Mouse (Mus musculus) left cerebral cortex, postnatal 25 days (tissue): ENCODE results near the gene Hoxa4. TPM values are rescaled to one million over a fixed set of nuclear protein-coding genes. Genes with fewer than 3 reads are reported as not detected.

Experiments used
- DNase-seq, 2 experiments: peaks; one replicate each; pipeline ENCODE4 v3.0.0; 2022; ENCODE audit warnings: low spot score in 2 of 2, mixed read lengths in 1 of 2
- intact Hi-C: fragments of 180-260 bp; cut with DNase I; formaldehyde crosslinking; loops from one replicate; pipeline ENCODE4 v1.15.1; 2025
- microRNA-seq, 2 experiments: library from miRNA; unstranded; fragments of <30 nt; microRNA quantifications; one replicate each; pipeline ENCODE4 v1.2.0; 2022
- total RNA-seq, 2 experiments: library from RNA; stranded (reverse); gene quantifications; 2 replicates each; pipeline ENCODE4 v1.2.3; 2021

Hoxa4 gene
- total RNA-seq, 2 experiments from 2014 or later, result not detected

- DNase-seq, result no peak
- intact Hi-C loops, result loop anchor here (5.0 kb wide), 3 partner anchors 42 to 152 kb away; partner anchors contain the start of genes Evx1 and Hoxa5
Measured at GRCm38 (mm10) chr6:52160511-52161335, 30.8 kb downstream of the Hoxa4 start.

GRCm38 (mm10) chr6:52159979-52160378 lies 31.6 kb downstream of the Hoxa4 start:
- no peak for DNase-seq
- intact Hi-C loops, result loop anchor here (5.0 kb wide), 4 partner anchors 42 to 153 kb away; partner anchors contain the start of genes Evx1 and Hoxa5

GRCm38 (mm10) chr6:52159164-52159761 lies 32.3 kb downstream of the Hoxa4 start:
- intact Hi-C loops, result loop anchor here (5.0 kb wide), 1 partner anchor 152 kb away; no protein-coding TSS in a partner anchor
- no peak for DNase-seq

- no peak for DNase-seq
- intact Hi-C loops, result loop anchor here (5.0 kb wide), 1 partner anchor 151 kb away; no protein-coding TSS in a partner anchor
Measured at GRCm38 (mm10) chr6:52158276-52159051, 33.1 kb downstream of the Hoxa4 start, which contains the start of gene Hoxa1. TSS of gene Hoxa1 (minus strand) at chr6:52158317.

GRCm38 (mm10) chr6:52157466-52158275 lies 33.9 kb downstream of the Hoxa4 start:
- no peak for DNase-seq
- intact Hi-C loops, result loop anchor here (5.0 kb wide), 1 partner anchor 150 kb away; no protein-coding TSS in a partner anchor

- intact Hi-C loops, result loop anchor here (5.0 kb wide), 1 partner anchor 149 kb away; no protein-coding TSS in a partner anchor
Measured at GRCm38 (mm10) chr6:52156551-52157200, 34.9 kb downstream of the Hoxa4 start.

GRCm38 (mm10) chr6:52155471-52155870 lies 36.1 kb downstream of the Hoxa4 start:
- intact Hi-C loops, result loop anchor here (5.0 kb wide), 1 partner anchor 148 kb away; no protein-coding TSS in a partner anchor
- no peak for DNase-seq

More at GRCm38 (mm10) chr6:52156551-52157200, 34.9 kb downstream of the Hoxa4 start:
- no peak for DNase-seq

- no peak for DNase-seq
- intact Hi-C loops, result loop anchor here (5.0 kb wide), 1 partner anchor 972 kb away; no protein-coding TSS in a partner anchor
Measured at GRCm38 (mm10) chr6:52154044-52154443, 37.5 kb downstream of the Hoxa4 start.

GRCm38 (mm10) chr6:52153270-52153669 lies 38.3 kb downstream of the Hoxa4 start:
- intact Hi-C loops, result loop anchor here (5.0 kb wide), 1 partner anchor 971 kb away; no protein-coding TSS in a partner anchor
- DNase-seq, result no peak

- intact Hi-C loops, result loop anchor here (5.0 kb wide), 1 partner anchor 970 kb away; no protein-coding TSS in a partner anchor
Measured at GRCm38 (mm10) chr6:52152226-52153193, 39.0 kb downstream of the Hoxa4 start.

GRCm38 (mm10) chr6:52151571-52151970 lies 40.0 kb downstream of the Hoxa4 start:
- intact Hi-C loops, result loop anchor here (5.0 kb wide), 1 partner anchor 969 kb away; no protein-coding TSS in a partner anchor
- no peak for DNase-seq

More at GRCm38 (mm10) chr6:52152226-52153193, 39.0 kb downstream of the Hoxa4 start:
- no peak for DNase-seq

- DNase-seq, result no peak
- intact Hi-C loops, result loop anchor here (5.0 kb wide), 1 partner anchor 968 kb away; no protein-coding TSS in a partner anchor
Measured at GRCm38 (mm10) chr6:52150401-52150966, 41.1 kb downstream of the Hoxa4 start.

Small RNAs within 50 kb of the gene (microRNA-seq; reads per million reads assigned to microRNA genes)
- gene Mir196b, result 0.74 to 3.7 reads per million in 2 experiments

Other genes starting within 250 kb of the Hoxa4 start
- 10 to 100 TPM in 1 of 2 experiments, 1 to 10 TPM in 1; 9.1 to 10.8 TPM for gene Skap2, start 179.2 kb downstream of the Hoxa4 start, total RNA-seq
- gene Hoxa1, start 33.4 kb downstream of the Hoxa4 start, total RNA-seq, result not detected
- gene Hoxa2, start 26.9 kb downstream of the Hoxa4 start, total RNA-seq, result not detected
- not detected for gene 5730596B20Rik, start 14.3 kb downstream of the Hoxa4 start, total RNA-seq
- gene Hoxa5, start 12.8 kb upstream of the Hoxa4 start, total RNA-seq, result not detected
- gene Hoxa6, start 17.0 kb upstream of the Hoxa4 start, total RNA-seq, result not detected
- not detected for gene Hoxa3, start 21.6 kb upstream of the Hoxa4 start, total RNA-seq
- not detected for gene Gm28308, start 21.6 kb upstream of the Hoxa4 start, total RNA-seq
- gene Hoxa7, start 30.1 kb upstream of the Hoxa4 start, total RNA-seq, result not detected
- not detected for gene Hoxa9, start 39.3 kb upstream of the Hoxa4 start, total RNA-seq
- gene Hoxa10, start 49.1 kb upstream of the Hoxa4 start, total RNA-seq, result not detected
- not detected for gene Hoxa11, start 54.1 kb upstream of the Hoxa4 start, total RNA-seq
- not detected for gene Hoxa13, start 69.1 kb upstream of the Hoxa4 start, total RNA-seq
- not detected for gene Evx1, start 121.7 kb upstream of the Hoxa4 start, total RNA-seq